Mouse (Mus musculus) CH12.LX (cell line): ENCODE measurements around the gene Mixl1.
A peak's percentile ranks its signal among the peaks of the same experiment; 100 is the strongest.

Source experiments
- CTCF ChIP-seq, 2 experiments: IDR thresholded peaks in 1 of 2; conservative IDR thresholded peaks in 1 of 2; 2 replicates each; pipeline ENCODE4 v1.5.1; 2011 to 2012; ENCODE audit warnings: low read depth in 2 of 2, low read length in 2 of 2, improper control_type of control experiment in 1 of 2, inconsistent platforms in 1 of 2, mild to moderate bottlenecking in 1 of 2, moderate library complexity in 1 of 2
- ELF1 ChIP-seq: IDR thresholded peaks from 2 replicates; pipeline ENCODE4 v1.6.1; 2014; ENCODE audit warnings: low read depth, mild to moderate bottlenecking, inconsistent platforms, low read length, improper control_type of control experiment
- ETS1 ChIP-seq: conservative IDR thresholded peaks from 2 replicates; pipeline ENCODE4 v1.6.1; 2012; ENCODE audit warnings: low read depth, mild to moderate bottlenecking, inconsistent platforms, low read length, improper control_type of control experiment, moderate library complexity
- IRF4 ChIP-seq: IDR thresholded peaks from 2 replicates; pipeline ENCODE4 v1.6.1; 2014; ENCODE audit warnings: low read depth, mild to moderate bottlenecking, inconsistent platforms, low read length, improper control_type of control experiment
- MAFK ChIP-seq: IDR thresholded peaks from 2 replicates; pipeline ENCODE4 v1.6.1; 2011; ENCODE audit warnings: low read length, improper control_type of control experiment; ENCODE audit not compliant: insufficient replicate concordance
- MAZ ChIP-seq: IDR thresholded peaks from 2 replicates; pipeline ENCODE4 v1.6.1; 2012; ENCODE audit warnings: low read depth, mild to moderate bottlenecking, inconsistent platforms, low read length, improper control_type of control experiment, moderate library complexity
- MXI1 ChIP-seq: IDR thresholded peaks from 2 replicates; pipeline ENCODE4 v1.6.1; 2011; ENCODE audit warnings: mild to moderate bottlenecking, low read depth, low read length, improper control_type of control experiment
- POLR2A ChIP-seq: IDR thresholded peaks from 2 replicates; pipeline ENCODE4 v1.6.1; 2011; ENCODE audit warnings: low read depth, mild to moderate bottlenecking, improper control_type of control experiment, low read length
- RAD21 ChIP-seq: IDR thresholded peaks from 2 replicates; pipeline ENCODE4 v1.6.1; 2011; ENCODE audit warnings: low read depth, mild to moderate bottlenecking, low read length, improper control_type of control experiment, moderate library complexity
- SIN3A ChIP-seq: IDR thresholded peaks from 2 replicates; pipeline ENCODE4 v1.6.1; 2012; ENCODE audit warnings: low read length, improper control_type of control experiment, inconsistent platforms
- USF1 ChIP-seq: IDR thresholded peaks from 2 replicates; pipeline ENCODE4 v1.6.1; 2014; ENCODE audit warnings: low read depth, mild to moderate bottlenecking, inconsistent platforms, low read length, improper control_type of control experiment
- USF2 ChIP-seq: conservative IDR thresholded peaks from 2 replicates; pipeline ENCODE4 v1.6.1; 2011; ENCODE audit warnings: low read depth, low read length, improper control_type of control experiment
- ZC3H11A ChIP-seq: IDR thresholded peaks from 2 replicates; pipeline ENCODE4 v1.6.1; 2012; ENCODE audit warnings: low read depth, mild to moderate bottlenecking, inconsistent platforms, low read length, improper control_type of control experiment
- ZNF384 ChIP-seq: IDR thresholded peaks from 2 replicates; pipeline ENCODE4 v1.6.1; 2012; ENCODE audit warnings: low read depth, low read length, improper control_type of control experiment, inconsistent platforms

DNA sequence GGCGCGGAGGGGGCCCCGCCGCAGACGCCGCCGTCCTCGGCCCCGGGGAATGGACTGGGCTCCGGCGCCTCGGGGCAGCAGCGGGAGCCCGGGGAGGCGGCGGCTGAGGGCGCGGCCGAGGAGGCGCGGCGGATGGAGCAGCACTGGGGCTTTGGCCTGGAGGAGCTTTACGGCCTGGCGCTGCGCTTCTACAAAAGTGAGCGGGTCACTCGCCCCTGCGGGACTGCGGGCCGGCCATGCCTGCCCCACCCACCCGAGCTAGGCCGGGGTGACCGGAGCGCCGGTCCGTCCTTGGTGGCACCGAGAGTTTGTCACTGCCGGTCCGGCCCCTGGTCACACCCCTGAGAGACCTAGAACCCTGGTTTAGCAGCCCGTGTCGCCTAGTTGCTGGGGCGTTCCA lies 29.3 kb upstream of the Mixl1 start:
- TF ChIP-seq POLR2A: no peak
- TF ChIP-seq USF2: no peak
- no peak for TF ChIP-seq ZNF384
- TF ChIP-seq SIN3A: 0 out of 2 replicates have a peak, but pooled peaks have one; percentile 6
- no peak for TF ChIP-seq MAFK
- no peak for TF ChIP-seq MXI1
- no peak for TF ChIP-seq ETS1
- TF ChIP-seq MAZ: no peak
- TF ChIP-seq CTCF (conservative IDR thresholded peaks at IDR 0.05 in 1 of 2, IDR thresholded peaks at IDR 0.05 in 1 of 2; ENCODE audit: low read depth in 2 of 2, low read length in 2 of 2): no peak
- TF ChIP-seq USF1: no peak
- no peak for TF ChIP-seq ZC3H11A
- TF ChIP-seq RAD21: no peak
- no peak for TF ChIP-seq ELF1
- TF ChIP-seq IRF4: no peak
